Mouse (Mus musculus): ENCODE data around the gene Cfh. TPM values are rescaled to one million over a fixed set of nuclear protein-coding genes. Genes with fewer than 3 reads are reported as not detected.
"Not testable (repeated sequence)": the region's sequence is repeated elsewhere in the genome, so short reads cannot be mapped to it uniquely, and the experiment has no call there.

The Cfh gene
- total RNA-seq (2021), result 10 to 100 TPM; 14.5 to 17.9 TPM
- long read RNA-seq, experiment 1, full-length matches to known transcripts, result 9 of 14 reads
- long read RNA-seq, experiment 1, partial matches to known transcripts, result 2 of 14 reads
- long read RNA-seq, experiment 1, other reads (novel, unspliced or antisense), result 3 of 14 reads
- long read RNA-seq, experiment 2, full-length matches to known transcripts, result 6 of 11 reads
- long read RNA-seq, experiment 2, partial matches to known transcripts, result 0 of 11 reads
- long read RNA-seq, experiment 2, other reads (novel, unspliced or antisense), result 5 of 11 reads

- intact Hi-C loops (cut with DNase I), result not testable (repeated sequence)
Observed at GRCm38 (mm10) chr1:140183664-140184063, at the start of gene Cfh. Gene Cfh, minus strand, starts transcription at chr1:140183764.

GRCm38 (mm10) chr1:140226673-140227072, 43.1 kb upstream of the Cfh start:
- DNase-seq (ENCODE audit: low spot score in 2 of 2), result no peak
- intact Hi-C loops (cut with DNase I), result no loop called here

More at GRCm38 (mm10) chr1:140183664-140184063, at the start of gene Cfh:
- DNase-seq (ENCODE audit: low spot score in 2 of 2), result not testable (repeated sequence)

GRCm38 (mm10) chr1:140225221-140225620, 41.7 kb upstream of the Cfh start:
- no peak for DNase-seq (ENCODE audit: low spot score in 2 of 2)
- intact Hi-C loops (cut with DNase I), result no loop called here

- intact Hi-C loops (cut with DNase I), result no loop called here
- DNase-seq (ENCODE audit: low spot score in 2 of 2), result no peak
Observed at GRCm38 (mm10) chr1:140205329-140205728, 21.8 kb upstream of the Cfh start.

- DNase-seq (ENCODE audit: low spot score in 2 of 2); intact Hi-C loops (cut with DNase I): not testable (repeated sequence)
Observed at GRCm38 (mm10) chr1:140188500-140188899, 4.9 kb upstream of the Cfh start.

GRCm38 (mm10) chr1:140183208-140183607, 356 bp downstream of the Cfh start:
- intact Hi-C loops (cut with DNase I), result no loop called here
- DNase-seq (ENCODE audit: low spot score in 2 of 2), result peak; percentile 5 to 19

- intact Hi-C loops (cut with DNase I), result no loop called here
- no peak for DNase-seq (ENCODE audit: low spot score in 2 of 2)
Observed at GRCm38 (mm10) chr1:140180125-140180524, 3.4 kb downstream of the Cfh start.

- intact Hi-C loops (cut with DNase I), result no loop called here
- DNase-seq (ENCODE audit: low spot score in 2 of 2), result no peak
Observed at GRCm38 (mm10) chr1:140175442-140175841, 8.1 kb downstream of the Cfh start.

GRCm38 (mm10) chr1:140171581-140172154, 11.9 kb downstream of the Cfh start:
- peak; percentile 28 to 31 for DNase-seq (ENCODE audit: low spot score in 2 of 2)

GRCm38 (mm10) chr1:140158970-140159369, 24.6 kb downstream of the Cfh start:
- DNase-seq (ENCODE audit: low spot score in 2 of 2), result no peak
- intact Hi-C loops (cut with DNase I), result no loop called here

More at GRCm38 (mm10) chr1:140171581-140172154, 11.9 kb downstream of the Cfh start:
- intact Hi-C loops (cut with DNase I), result loop anchor here (2.0 kb wide), 2 partner anchors 359 to 489 kb away; no protein-coding TSS in a partner anchor

GRCm38 (mm10) chr1:140069471-140069870, 114.1 kb downstream of the Cfh start:
- intact Hi-C loops (cut with DNase I), result loop anchor here (5.0 kb wide), 1 partner anchor 202 kb away; no protein-coding TSS in a partner anchor
- DNase-seq (ENCODE audit: low spot score in 2 of 2), result no peak

Other genes starting within 250 kb of the Cfh start
- gene Kcnt2, start 62.4 kb upstream of the Cfh start, total RNA-seq (2021), result 10 to 100 TPM; 43.1 to 58.7 TPM